Mouse (Mus musculus) kidney, adult 2 months (tissue): ENCODE data around the gene Cpsf4l.

Source experiments
- CTCF ChIP-seq: fragments of 200-500 bp; conservative IDR thresholded peaks from 2 replicates; pipeline ENCODE4 v1.5.1; 2011; ENCODE audit warnings: low read depth, mild to moderate bottlenecking, control low read depth, low read length, moderate library complexity, mixed read lengths; ENCODE audit not compliant: insufficient read depth, insufficient read length
- POLR2A ChIP-seq: fragments of 200-500 bp; IDR thresholded peaks from one replicate; pipeline ENCODE4 v1.6.1; 2011; ENCODE audit warnings: low read depth, low read length, control low read depth

- TF ChIP-seq CTCF (no peak), POLR2A (no peak)
Measured at GRCm38 (mm10) chr11:113716132-113716531, 6.3 kb upstream of the Cpsf4l start.
